Mouse (Mus musculus) myocyte (in vitro differentiated cells): ENCODE measurements around the gene Gm49380. TPM values are rescaled to one million over a fixed set of nuclear protein-coding genes. Genes with fewer than 3 reads are reported as not detected.

Experiments used
- H3K27me3 ChIP-seq: one replicate; pipeline ENCODE4 v1.6.1; 2011; ENCODE audit not compliant: control insufficient read depth, insufficient read depth, insufficient read length
- H3K36me3 ChIP-seq: one replicate; pipeline ENCODE4 v1.6.1; 2011; ENCODE audit not compliant: control insufficient read depth, insufficient read depth
- H3K4me2 ChIP-seq: one replicate; pipeline ENCODE4 v1.6.1; 2011; ENCODE audit warnings: low read depth, control low read depth
- H3K4me3 ChIP-seq: one replicate; pipeline ENCODE4 v1.5.1; 2011; ENCODE audit warnings: mild to moderate bottlenecking, control low read depth, moderate library complexity
- H3K79me2 ChIP-seq: one replicate; pipeline ENCODE4 v1.6.1; 2011; ENCODE audit not compliant: control insufficient read depth, insufficient read depth
- H3ac ChIP-seq: one replicate; pipeline ENCODE4 v1.6.1; 2011; ENCODE audit not compliant: control insufficient read depth, insufficient read length
- CEBPB ChIP-seq: IDR thresholded peaks from 2 replicates; pipeline ENCODE4 v1.6.1; 2011; ENCODE audit warnings: mild to moderate bottlenecking, moderate library complexity; ENCODE audit not compliant: poor library complexity, insufficient read depth, severe bottlenecking
- E2F4 ChIP-seq: IDR thresholded peaks from one replicate; pipeline ENCODE4 v1.6.1; 2011; ENCODE audit warnings: mild to moderate bottlenecking, control low read depth, moderate library complexity; ENCODE audit not compliant: insufficient read depth
- MAX ChIP-seq: IDR thresholded peaks from one replicate; pipeline ENCODE4 v1.6.1; 2011; ENCODE audit warnings: low read depth, mild to moderate bottlenecking, control low read depth
- MYOD1 ChIP-seq, 3 experiments: IDR thresholded peaks; one replicate each; pipeline ENCODE4 v1.6.1; 2011; ENCODE audit warnings: control low read depth in 2 of 3, low read depth in 2 of 3, mild to moderate bottlenecking in 2 of 3, moderate library complexity in 1 of 3; ENCODE audit not compliant: insufficient read length in 2 of 3, control insufficient read depth in 1 of 3
- MYOG ChIP-seq, 3 experiments: IDR thresholded peaks; one replicate each; pipeline ENCODE4 v1.6.1; 2011; ENCODE audit warnings: control low read depth in 2 of 3, low read depth in 2 of 3, mild to moderate bottlenecking in 2 of 3; ENCODE audit not compliant: insufficient read length in 2 of 3, control insufficient read depth in 1 of 3, insufficient read depth in 1 of 3
- POLR2A ChIP-seq: IDR thresholded peaks from one replicate; pipeline ENCODE4 v1.6.1; 2011; ENCODE audit warnings: low read depth, mild to moderate bottlenecking, control low read depth, moderate library complexity; ENCODE audit not compliant: insufficient read length
- POLR2AphosphoS2 ChIP-seq: IDR thresholded peaks from one replicate; pipeline ENCODE4 v1.6.1; 2011; ENCODE audit warnings: low read depth, control low read depth; ENCODE audit not compliant: insufficient read length
- REST ChIP-seq: IDR thresholded peaks from one replicate; pipeline ENCODE4 v1.6.1; 2011; ENCODE audit warnings: mild to moderate bottlenecking, control low read depth, moderate library complexity; ENCODE audit not compliant: insufficient read depth, insufficient read length
- SRF ChIP-seq: IDR thresholded peaks from one replicate; pipeline ENCODE4 v1.6.1; 2011; ENCODE audit warnings: low read depth; ENCODE audit not compliant: control insufficient read depth, insufficient read length
- TCF12 ChIP-seq: IDR thresholded peaks from one replicate; pipeline ENCODE4 v1.6.1; 2011; ENCODE audit warnings: mild to moderate bottlenecking, control low read depth; ENCODE audit not compliant: poor library complexity, insufficient read depth, severe bottlenecking
- TCF3 ChIP-seq: IDR thresholded peaks from one replicate; pipeline ENCODE4 v1.6.1; 2011; ENCODE audit warnings: low read depth, control low read depth; ENCODE audit not compliant: insufficient read length
- USF1 ChIP-seq: IDR thresholded peaks from one replicate; pipeline ENCODE4 v1.6.1; 2011; ENCODE audit warnings: low read depth, mild to moderate bottlenecking, control low read depth, moderate library complexity
- polyA plus RNA-seq: library from polyadenylated mRNA; unstranded; fragments of >200 nt; fragmentation: generic; extraction: Trizol; gene quantifications from one replicate; pipeline ENCODE4 v1.2.1, GENCODE M21; 2012; ENCODE audit warnings: missing spikeins

The Gm49380 gene
- polyA plus RNA-seq, 1 experiment, result 0.02 TPM

DNA sequence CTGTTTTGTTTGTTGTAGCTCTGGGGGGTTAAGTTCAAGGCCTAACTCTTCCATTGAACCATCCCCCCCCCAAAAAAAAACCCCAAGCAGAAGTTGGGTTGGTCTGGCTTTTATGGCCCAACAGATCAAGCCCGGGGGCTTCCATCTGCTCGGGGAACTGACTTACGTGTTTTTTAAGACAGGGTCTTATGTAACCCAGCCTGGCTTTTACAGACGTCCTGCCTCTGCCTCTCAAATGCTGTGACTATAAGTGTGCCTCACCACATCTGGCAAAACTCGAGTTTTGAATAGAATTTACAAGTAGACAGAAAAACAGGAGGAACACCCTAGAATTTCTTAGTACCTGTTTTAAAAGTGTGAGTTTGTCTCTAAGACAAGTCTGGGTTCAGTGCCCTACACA, 31.7 kb downstream of the Gm49380 start:
- H3ac ChIP-seq, result no peak overlapping the region
- H3K4me2 ChIP-seq, result no peak overlapping the region
- TF ChIP-seq TCF3, result no peak
- no peak for TF ChIP-seq USF1
- no peak for TF ChIP-seq MYOD1 (IDR thresholded peaks at IDR 0.05; ENCODE audit: control insufficient read depth in 1 of 3, insufficient read length in 2 of 3, low read depth in 2 of 3)
- TF ChIP-seq TCF12, result no peak
- TF ChIP-seq SRF, result no peak
- no peak for TF ChIP-seq POLR2A
- no peak for TF ChIP-seq MAX
- no peak for TF ChIP-seq CEBPB
- no peak for TF ChIP-seq MYOG (IDR thresholded peaks at IDR 0.05; ENCODE audit: control insufficient read depth in 1 of 3, insufficient read depth in 1 of 3, insufficient read length in 2 of 3, low read depth in 2 of 3)
- no peak for TF ChIP-seq E2F4
- TF ChIP-seq POLR2AphosphoS2, result no peak
- TF ChIP-seq REST, result no peak
- H3K27me3 ChIP-seq, result no peaks in the 10 kb centered on the region
- H3K4me3 ChIP-seq, result no peak overlapping the region
- no peaks in the 10 kb centered on the region for H3K36me3 ChIP-seq
- H3K79me2 ChIP-seq, result no peaks in the 10 kb centered on the region

DNA sequence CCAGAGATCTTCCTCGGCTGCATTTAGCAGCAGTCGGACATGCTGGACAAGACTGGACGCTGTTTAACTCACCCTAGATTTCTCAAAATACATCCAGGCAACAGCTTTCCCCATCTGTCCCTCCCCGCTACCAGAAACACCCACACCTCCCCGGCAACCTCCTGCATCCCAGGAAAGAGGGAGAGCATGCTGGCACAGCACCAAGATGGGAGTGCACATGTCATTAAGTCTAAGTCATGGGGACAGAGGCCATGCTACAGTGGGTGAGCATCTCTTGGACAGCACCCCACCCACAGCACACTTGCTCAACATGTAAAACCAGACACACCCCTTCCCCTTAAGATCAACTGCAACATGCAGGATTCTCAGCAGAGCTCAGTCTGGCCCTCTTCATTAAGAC, 32.3 kb downstream of the Gm49380 start:
- H3K4me3 ChIP-seq, result no peak overlapping the region
- H3ac ChIP-seq, result no peak overlapping the region
- H3K4me2 ChIP-seq, result peak overlapping the region; percentile 34
- H3K27me3 ChIP-seq, result no peaks in the 10 kb centered on the region
- H3K36me3 ChIP-seq, result no peaks in the 10 kb centered on the region
- no peak for TF ChIP-seq MAX
- no peak for TF ChIP-seq POLR2AphosphoS2
- no peak for TF ChIP-seq USF1
- TF ChIP-seq MYOG (IDR thresholded peaks at IDR 0.05; ENCODE audit: control insufficient read depth in 1 of 3, insufficient read depth in 1 of 3, insufficient read length in 2 of 3, low read depth in 2 of 3), result no peak
- TF ChIP-seq TCF12, result no peak
- TF ChIP-seq SRF, result no peak
- no peak for TF ChIP-seq REST
- no peak for TF ChIP-seq CEBPB
- TF ChIP-seq MYOD1 (IDR thresholded peaks at IDR 0.05; ENCODE audit: control insufficient read depth in 1 of 3, insufficient read length in 2 of 3, low read depth in 2 of 3), result no peak
- TF ChIP-seq TCF3, result no peak
- TF ChIP-seq POLR2A, result no peak
- no peak for TF ChIP-seq E2F4
- no peaks in the 10 kb centered on the region for H3K79me2 ChIP-seq

DNA sequence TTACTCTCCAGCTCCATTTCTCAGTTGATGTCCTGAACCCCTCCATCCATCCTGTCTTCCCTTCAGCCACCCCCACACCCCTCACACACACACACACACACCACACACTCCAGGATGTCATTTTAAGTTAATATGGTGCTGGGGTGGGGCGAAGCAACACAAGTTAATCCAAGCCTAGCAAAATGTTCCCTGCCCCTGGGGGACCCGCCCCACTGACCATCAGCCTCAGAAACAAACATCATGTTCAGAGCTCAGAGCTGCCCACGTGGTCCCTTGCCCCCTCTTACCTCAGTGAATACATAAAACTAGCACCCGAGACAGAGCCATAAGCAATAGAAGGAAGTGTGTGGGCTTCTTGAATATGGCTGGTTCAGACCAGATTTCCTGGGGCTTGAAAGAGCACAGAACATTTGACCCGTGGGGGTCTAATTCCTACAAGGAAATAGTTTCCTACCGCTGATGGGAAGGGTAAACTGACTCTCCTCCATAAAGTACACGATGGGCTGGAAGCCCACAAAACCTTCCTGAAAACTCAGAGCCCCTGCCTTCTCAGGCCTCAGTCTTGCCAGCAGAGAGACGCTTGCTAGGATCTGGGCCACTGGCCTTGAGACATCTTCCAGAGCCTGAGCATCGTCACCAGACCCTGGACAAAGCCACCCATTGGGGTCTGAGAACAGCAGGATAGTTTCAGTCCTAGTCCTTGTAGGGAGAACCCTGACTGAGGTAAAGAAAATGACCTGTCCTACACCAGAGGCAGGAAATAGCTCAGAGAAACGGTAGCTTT, 33.1 kb downstream of the Gm49380 start:
- TF ChIP-seq TCF12, result no peak
- no peak for TF ChIP-seq SRF
- TF ChIP-seq CEBPB, result no peak
- no peak for TF ChIP-seq REST
- TF ChIP-seq USF1, result no peak
- no peak for TF ChIP-seq POLR2A
- no peak for TF ChIP-seq E2F4
- no peak for TF ChIP-seq TCF3
- no peak for TF ChIP-seq MYOD1 (IDR thresholded peaks at IDR 0.05; ENCODE audit: control insufficient read depth in 1 of 3, insufficient read length in 2 of 3, low read depth in 2 of 3)
- TF ChIP-seq MAX, result no peak
- TF ChIP-seq POLR2AphosphoS2, result no peak
- no peak for TF ChIP-seq MYOG (IDR thresholded peaks at IDR 0.05; ENCODE audit: control insufficient read depth in 1 of 3, insufficient read depth in 1 of 3, insufficient read length in 2 of 3, low read depth in 2 of 3)

GRCm38 (mm10) chr9:44078955-44079756, 34.1 kb downstream of the Gm49380 start:
- Histone ChIP-seq H3K27me3 (no peaks in the 10 kb centered on the region), H3K4me3 (no peak overlapping the region), H3K36me3 (no peaks in the 10 kb centered on the region), H3ac (no peak overlapping the region), H3K79me2 (no peaks in the 10 kb centered on the region), H3K4me2 (peak overlapping the region; percentile 84)
- TF ChIP-seq USF1 (peak; percentile 97), REST (no peak), CEBPB (no peak), POLR2AphosphoS2 (no peak), MYOD1 (IDR thresholded peaks at IDR 0.05; ENCODE audit: control insufficient read depth in 1 of 3, insufficient read length in 2 of 3, low read depth in 2 of 3) (peak in 2 of 3 experiments; percentile 84 to 86), POLR2A (no peak), SRF (no peak), TCF12 (peak; percentile 61), TCF3 (no peak), MAX (no peak), E2F4 (no peak), MYOG (IDR thresholded peaks at IDR 0.05; ENCODE audit: control insufficient read depth in 1 of 3, insufficient read depth in 1 of 3, insufficient read length in 2 of 3, low read depth in 2 of 3) (peak; percentile 87 to 93 (median 88))

More for the DNA sequence above, 33.1 kb downstream of the Gm49380 start:
- H3K79me2 ChIP-seq, result no peaks in the 10 kb centered on the region
- no peaks in the 10 kb centered on the region for H3K27me3 ChIP-seq
- H3ac ChIP-seq, result no peak overlapping the region
- H3K4me2 ChIP-seq, result peak overlapping the region; percentile 34
- no peak overlapping the region for H3K4me3 ChIP-seq
- no peaks in the 10 kb centered on the region for H3K36me3 ChIP-seq
